Mouse (Mus musculus) CD4-positive naive resting alpha-beta T cell, adult 57 days (primary cell): Measurements from ENCODE around the gene Ksr2. TPM values are rescaled to one million over a fixed set of nuclear protein-coding genes. Genes with fewer than 3 reads are reported as not detected.

Source experiments
- total RNA-seq: library from RNA; stranded (reverse); gene quantifications from one replicate; pipeline ENCODE4 v1.2.4, GENCODE M21; 2023

Gene Ksr2
- 2.6 TPM for total RNA-seq

GRCm38 (mm10) chr5:117413507-117414501 lies at the start of gene Ksr2:
Ksr2 (plus strand) TSS chr5:117414000.

GRCm38 (mm10) chr5:117388877-117389276 lies 24.9 kb upstream of the Ksr2 start, which contains the start of gene Rfc5:
Rfc5 (minus strand) TSS chr5:117389047.

GRCm38 (mm10) chr5:117780681-117781080 lies 366.9 kb downstream of the Ksr2 start, which contains the start of gene Nos1:
Nos1 (plus strand) TSS chr5:117781032.

Other genes starting within 250 kb of the Ksr2 start
- 119 TPM for gene Pebp1, start 126.4 kb upstream of the Ksr2 start, total RNA-seq
- 0.47 TPM for gene Vsig10, start 94.9 kb upstream of the Ksr2 start, total RNA-seq
- 34.0 TPM for gene Wsb2, start 56.7 kb upstream of the Ksr2 start, total RNA-seq
- 27.1 TPM for gene Rfc5, start 25.0 kb upstream of the Ksr2 start, total RNA-seq